13 mouse cellular contexts compared by ENCODE assay signal in the genomic region with DNA sequence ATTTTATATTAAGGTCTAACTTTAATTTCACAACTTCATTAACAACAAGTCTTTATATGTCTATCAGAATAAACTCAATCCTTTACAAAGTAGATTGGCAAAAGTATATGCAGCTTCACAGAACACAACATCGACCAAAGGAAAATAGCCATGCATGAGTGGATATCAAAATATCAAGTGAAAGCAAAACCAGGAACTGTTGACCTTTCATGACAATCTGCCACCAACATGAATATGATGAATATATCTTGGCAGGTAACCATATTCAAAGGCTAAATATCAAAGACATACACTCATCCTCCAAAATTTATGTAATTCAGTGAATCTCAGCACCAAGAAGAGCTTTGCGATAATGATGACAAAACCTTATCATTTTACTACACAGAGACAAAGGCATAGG.
"Had no signal": no experiment of that assay in that cellular context is flagged by ENCODE, and none has a peak within 500 bp of the region (broad histone marks: within the 10 kb centered on the region; RNA-seq: fewer than 3 reads in every experiment).

No protein-coding gene starts in this region.

- DNase-seq: gastrocnemius, adult 2 months; gastrocnemius, postnatal 10 days; gastrocnemius, postnatal 25 days; heart, adult 18-20 months; heart, postnatal 10 days; heart, postnatal 4 days; kidney, adult 11 months; kidney, adult 2 months; kidney, postnatal 10 days; kidney, postnatal 25 days; kidney, postnatal 4 days; liver; liver, embryonic 13.5 days had no signal
